Mouse (Mus musculus) olfactory bulb, adult 2 months (tissue): ENCODE results near the gene Plxnc1.

Experiments
- CTCF ChIP-seq: fragments of 200-500 bp; IDR thresholded peaks from 2 replicates; pipeline ENCODE4 v1.5.1; 2012; ENCODE audit warnings: low read depth, mild to moderate bottlenecking, low read length, moderate library complexity; ENCODE audit not compliant: insufficient read depth
- POLR2A ChIP-seq: fragments of 200-500 bp; IDR thresholded peaks from 2 replicates; pipeline ENCODE4 v1.6.1; 2012; ENCODE audit warnings: mild to moderate bottlenecking, low read depth, low read length, moderate library complexity; ENCODE audit not compliant: insufficient read depth

GRCm38 (mm10) chr10:94809946-94810472 is 134.6 kb downstream of the Plxnc1 start:
- no peak for TF ChIP-seq CTCF
- no peak for TF ChIP-seq POLR2A
